Mouse (Mus musculus) kidney, adult 11 months (tissue): ENCODE results near the gene Itga1.

ENCODE experiments used
- DNase-seq: peaks from one replicate; pipeline ENCODE4 v3.0.0; 2022

The Itga1 gene

GRCm38 (mm10) chr13:115042652-115043051 is 59.1 kb downstream of the Itga1 start:
- DNase-seq, result no peak

- DNase-seq, result peak; percentile 26
These were observed 64.5 kb downstream of the Itga1 start for GRCm38 (mm10) chr13:115037304-115037703.

GRCm38 (mm10) chr13:115035387-115035786 is 66.4 kb downstream of the Itga1 start:
- DNase-seq, result no peak

GRCm38 (mm10) chr13:115033135-115033534 is 68.6 kb downstream of the Itga1 start:
- DNase-seq, result peak; percentile 19

GRCm38 (mm10) chr13:115031177-115032000 is 70.4 kb downstream of the Itga1 start:
- DNase-seq, result peak; percentile 76

GRCm38 (mm10) chr13:115025394-115025793 is 76.4 kb downstream of the Itga1 start:
- DNase-seq, result no peak

GRCm38 (mm10) chr13:115022117-115022787 is 79.5 kb downstream of the Itga1 start:
- DNase-seq, result no peak

- DNase-seq, result no peak
These were observed 80.4 kb downstream of the Itga1 start for GRCm38 (mm10) chr13:115021411-115021810.

GRCm38 (mm10) chr13:115020727-115021126 is 81.0 kb downstream of the Itga1 start:
- DNase-seq, result no peak

GRCm38 (mm10) chr13:115017545-115017944 is 84.2 kb downstream of the Itga1 start:
- no peak for DNase-seq

- no peak for DNase-seq
These were observed 90.2 kb downstream of the Itga1 start for GRCm38 (mm10) chr13:115011547-115011946.

GRCm38 (mm10) chr13:115006213-115006835 is 95.4 kb downstream of the Itga1 start:
- no peak for DNase-seq

- no peak for DNase-seq
These were observed 96.4 kb downstream of the Itga1 start for GRCm38 (mm10) chr13:115005342-115005741.

GRCm38 (mm10) chr13:115003444-115004053 is 98.2 kb downstream of the Itga1 start:
- DNase-seq, result no peak

GRCm38 (mm10) chr13:115002837-115003236 is 98.9 kb downstream of the Itga1 start:
- no peak for DNase-seq

GRCm38 (mm10) chr13:115002155-115002554 is 99.6 kb downstream of the Itga1 start:
- no peak for DNase-seq

GRCm38 (mm10) chr13:114999582-114999981 is 102.2 kb downstream of the Itga1 start:
- no peak for DNase-seq

- no peak for DNase-seq
These were observed 103.7 kb downstream of the Itga1 start for GRCm38 (mm10) chr13:114998100-114998499.

- DNase-seq, result no peak
These were observed 109.3 kb downstream of the Itga1 start for GRCm38 (mm10) chr13:114992260-114993014.

GRCm38 (mm10) chr13:114987668-114988067 is 114.1 kb downstream of the Itga1 start:
- DNase-seq, result no peak

- DNase-seq, result no peak
These were observed 114.6 kb downstream of the Itga1 start for GRCm38 (mm10) chr13:114987161-114987560.

- no peak for DNase-seq
These were observed 117.1 kb downstream of the Itga1 start for GRCm38 (mm10) chr13:114984658-114985057.

GRCm38 (mm10) chr13:114983116-114983515 is 118.6 kb downstream of the Itga1 start:
- DNase-seq, result no peak
